Comparison of ENCODE assay signal across 8 mouse cellular contexts in genomic region chr10:128504641-128505370, GRCm38 (mm10). TPM values are rescaled to one million over a fixed set of nuclear protein-coding genes. Genes with fewer than 3 reads are reported as not detected.
DNase-seq lines count a peak whose midpoint lies in the region; ATAC-seq and TF ChIP-seq lines count a peak whose summit lies in the region.

No protein-coding gene starts in this region.

- H3K36me3 ChIP-seq in heart, adult 2 months (ENCODE audit: control insufficient read depth, insufficient read depth, low read length) = no peaks in the 10 kb centered on the region
- H3K36me3 ChIP-seq in midbrain, embryonic 14.5 days (ENCODE audit: control insufficient read depth, insufficient read depth, low read length) = peaks cover 3% of the 10 kb centered on the region; the same call in 1 of the 2 replicates

- no peak for TF ChIP-seq CTCF in heart, adult 2 months (IDR thresholded peaks at IDR 0.05)
- TF ChIP-seq CTCF in cortical plate, adult 2 months (IDR thresholded peaks at IDR 0.05; ENCODE audit: extremely low read depth, insufficient read depth, low read length) = no peak

- H3K9me3 ChIP-seq in midbrain, embryonic 14.5 days (ENCODE audit: control insufficient read depth, low read length) = no peaks in the 10 kb centered on the region

- intact Hi-C loops in heart, adult 2 months (cut with DNase I) = no loop called here
- intact Hi-C loops in heart, postnatal 14 days (cut with DNase I) = no loop called here

- peak overlapping the region; percentile 32; the same call in 1 of the 2 replicates for H3K9ac ChIP-seq in heart, adult 2 months (ENCODE audit: low read depth, low read length)
- no peak overlapping the region for H3K9ac ChIP-seq in midbrain, embryonic 14.5 days (replicated peaks; ENCODE audit: low read length)

- H3K27me3 ChIP-seq in heart, adult 2 months (ENCODE audit: control insufficient read depth, insufficient read depth, low read length) = no peaks in the 10 kb centered on the region
- H3K27me3 ChIP-seq in midbrain, embryonic 14.5 days (ENCODE audit: control insufficient read depth, insufficient read depth, low read length) = no peaks in the 10 kb centered on the region

- peak overlapping the region; percentile 48 for H3K27ac ChIP-seq in heart, adult 2 months
- peak overlapping the region; percentile 15; the same call in 1 of the 2 replicates for H3K27ac ChIP-seq in cortical plate, adult 2 months (ENCODE audit: insufficient read depth, low read length)
- no peak overlapping the region for H3K27ac ChIP-seq in midbrain, embryonic 14.5 days (replicated peaks; ENCODE audit: low read depth, low read length)

- H3K79me2 ChIP-seq in heart, adult 2 months (replicated peaks; ENCODE audit: control insufficient read depth, insufficient read depth, low read length) = no peaks in the 10 kb centered on the region; the same call in 1 of the 2 replicates

- TF ChIP-seq EP300 in heart, adult 2 months (IDR thresholded peaks at IDR 0.05; ENCODE audit: insufficient read depth, low read depth, low read length) = no peak

- no peak overlapping the region for H3K4me2 ChIP-seq in midbrain, embryonic 14.5 days (ENCODE audit: low read length)

- WGBS in heart, adult 2 months = 48% methylated on average over 9 of the region's 9 CpGs
- WGBS in midbrain, embryonic 14.5 days = 86% methylated on average over 9 of the region's 9 CpGs

- ATAC-seq in midbrain, embryonic 14.5 days (ENCODE audit: low FRiP score, low TSS enrichment) = no peak

- peaks cover 6% of the 10 kb centered on the region for H3K4me1 ChIP-seq in heart, adult 2 months (ENCODE audit: control insufficient read depth, insufficient read depth, low read length)
- H3K4me1 ChIP-seq in cortical plate, adult 2 months (ENCODE audit: control insufficient read depth, insufficient read depth, low read length) = peaks cover 1% of the 10 kb centered on the region; the same call in 1 of the 2 replicates
- no peaks in the 10 kb centered on the region for H3K4me1 ChIP-seq in midbrain, embryonic 14.5 days (ENCODE audit: control insufficient read depth, insufficient read depth, low read length)

- peak in 1 of 2 experiments; percentile 31 for DNase-seq in heart, adult 2 months
- DNase-seq in heart, postnatal 14 days = no peak
- peak; percentile 62 for DNase-seq in A20 (ENCODE audit: low read depth, low spot score)
- DNase-seq in lung, postnatal 10 days = peak; percentile 59
- DNase-seq in cerebellum, adult 9-11 months = no peak
- DNase-seq in embryo, embryonic 11 days = no peak
- DNase-seq in midbrain, embryonic 14.5 days = no peak

- H3K4me3 ChIP-seq in heart, adult 2 months = no peak overlapping the region
- H3K4me3 ChIP-seq in cortical plate, adult 2 months (ENCODE audit: insufficient read depth, low read length) = no peak overlapping the region
- no peak overlapping the region for H3K4me3 ChIP-seq in midbrain, embryonic 14.5 days (replicated peaks; ENCODE audit: low read depth, low read length)

- TF ChIP-seq POLR2A in heart, adult 2 months (IDR thresholded peaks at IDR 0.05; ENCODE audit: insufficient read depth, low read depth, low read length) = no peak
- TF ChIP-seq POLR2A in cortical plate, adult 2 months (IDR thresholded peaks at IDR 0.05; ENCODE audit: extremely low read depth, insufficient read depth, low read length) = no peak

RNA-seq across cellular contexts. Expression of gene Myl6b, which starts 6.3 kb away (rescaled TPM):
- total RNA-seq in heart, adult 2 months (2021) = 1 to 10 TPM; 3.5 to 3.8 TPM
- 2.9 and 4.1 TPM in 2 replicates for polyA plus RNA-seq in heart, adult 2 months (2012; rRNA removed)
- total RNA-seq in heart, postnatal 14 days (2021) = 1 to 10 TPM; 3.3 to 4.3 TPM
- 33.7 and 36.7 TPM in 2 replicates for polyA plus RNA-seq in cortical plate, adult 2 months (2012; rRNA removed)
- polyA plus RNA-seq in midbrain, embryonic 14.5 days (2014; fragmentation: Nextera tagmentation; extraction: Ambion mirVana) = 5.3 and 6.8 TPM in 2 replicates

RNA-seq across cellular contexts. Expression of gene Myl6, which starts 10.9 kb away (rescaled TPM):
- total RNA-seq in heart, adult 2 months (2021) = 100 to 1,000 TPM; 242 to 302 TPM
- polyA plus RNA-seq in heart, adult 2 months (2012; rRNA removed) = 379 and 468 TPM in 2 replicates
- total RNA-seq in heart, postnatal 14 days (2021) = 100 to 1,000 TPM; 357 to 392 TPM
- polyA plus RNA-seq in cortical plate, adult 2 months (2012; rRNA removed) = 1,299 and 1,338 TPM in 2 replicates
- 750 and 787 TPM in 2 replicates for polyA plus RNA-seq in midbrain, embryonic 14.5 days (2014; fragmentation: Nextera tagmentation; extraction: Ambion mirVana)

RNA-seq across cellular contexts. Expression of gene Esyt1, which starts 20.9 kb away (rescaled TPM):
- total RNA-seq in heart, adult 2 months (2021) = 10 to 100 TPM; 16.4 to 17.9 TPM
- polyA plus RNA-seq in heart, adult 2 months (2012; rRNA removed) = 23.6 and 24.7 TPM in 2 replicates
- 10 to 100 TPM; 22.3 to 23.6 TPM for total RNA-seq in heart, postnatal 14 days (2021)
- polyA plus RNA-seq in cortical plate, adult 2 months (2012; rRNA removed) = 11.6 and 12.0 TPM in 2 replicates
- 6.0 and 10.9 TPM in 2 replicates for polyA plus RNA-seq in midbrain, embryonic 14.5 days (2014; fragmentation: Nextera tagmentation; extraction: Ambion mirVana)

RNA-seq across cellular contexts. Expression of gene Zc3h10, which starts 42.8 kb away (rescaled TPM):
- 1 to 10 TPM; 7.5 to 7.6 TPM for total RNA-seq in heart, adult 2 months (2021)
- 6.6 and 6.8 TPM in 2 replicates for polyA plus RNA-seq in heart, adult 2 months (2012; rRNA removed)
- 1 to 10 TPM; 7.0 to 8.4 TPM for total RNA-seq in heart, postnatal 14 days (2021)
- 11.9 and 12.9 TPM in 2 replicates for polyA plus RNA-seq in cortical plate, adult 2 months (2012; rRNA removed)
- polyA plus RNA-seq in midbrain, embryonic 14.5 days (2014; fragmentation: Nextera tagmentation; extraction: Ambion mirVana) = 17.6 and 19.6 TPM in 2 replicates

RNA-seq across cellular contexts. Expression of gene Rpl41, which starts 44.3 kb away (rescaled TPM):
- 1,000 to 10,000 TPM; 1,453 to 1,598 TPM for total RNA-seq in heart, adult 2 months (2021)
- 853 and 867 TPM in 2 replicates for polyA plus RNA-seq in heart, adult 2 months (2012; rRNA removed)
- total RNA-seq in heart, postnatal 14 days (2021) = 1,000 to 10,000 TPM; 1,645 to 1,937 TPM
- 2,251 and 2,284 TPM in 2 replicates for polyA plus RNA-seq in cortical plate, adult 2 months (2012; rRNA removed)
- polyA plus RNA-seq in midbrain, embryonic 14.5 days (2014; fragmentation: Nextera tagmentation; extraction: Ambion mirVana) = 2,375 and 2,760 TPM in 2 replicates

Comparison
In these comparisons a context has a peak if more than half of its experiments do, and no peak if none do; other contexts are left out.
1. DNase-seq: peak in A20 (single experiment) and lung, postnatal 10 days (single experiment); none in heart, postnatal 14 days (0 of 2), cerebellum, adult 9-11 months (single experiment), embryo, embryonic 11 days (single experiment) and midbrain, embryonic 14.5 days (single experiment).